Mouse (Mus musculus) naive thymus-derived CD4-positive, alpha-beta T cell, adult 2 months (primary cell): ENCODE results near the gene Kpna3.

Source experiments
- DNase-seq: peaks from one replicate; pipeline ENCODE4 v3.0.0-alpha.2; 2011; ENCODE audit warnings: low read depth

Gene Kpna3

GRCm38 (mm10) chr14:61320765-61321164 lies 118.9 kb downstream of the Kpna3 start:
- no peak for DNase-seq

- peak; percentile 68 for DNase-seq
These were observed 122.8 kb downstream of the Kpna3 start for GRCm38 (mm10) chr14:61316861-61317260.
